Mouse (Mus musculus) lung, adult 18-20 months (tissue): ENCODE measurements around the gene Ankrd55.
A peak's percentile ranks its signal among the peaks of the same experiment; 100 is the strongest.
"Not testable (repeated sequence)": the region's sequence is repeated elsewhere in the genome, so short reads cannot be mapped to it uniquely, and the experiment has no call there.

Experiments
- DNase-seq, 2 experiments: peaks; one replicate each; pipeline ENCODE4 v3.0.0; 2022; ENCODE audit warnings: mixed read lengths in 2 of 2

Gene Ankrd55

GRCm38 (mm10) chr13:112416410-112417162 is 128.3 kb downstream of the Ankrd55 start:
- DNase-seq, result no peak

GRCm38 (mm10) chr13:112417163-112417523 is 128.9 kb downstream of the Ankrd55 start:
- no peak for DNase-seq

- DNase-seq, result no peak
Observed at GRCm38 (mm10) chr13:112417861-112418423, 129.7 kb downstream of the Ankrd55 start.

- no peak for DNase-seq
Observed at GRCm38 (mm10) chr13:112418595-112418994, 130.3 kb downstream of the Ankrd55 start.

GRCm38 (mm10) chr13:112424212-112424611 is 136.0 kb downstream of the Ankrd55 start:
- DNase-seq, result no peak

- peak in 1 of 2 experiments; percentile 1 for DNase-seq
Observed at GRCm38 (mm10) chr13:112424635-112425034, 136.4 kb downstream of the Ankrd55 start.

- no peak for DNase-seq
Observed at GRCm38 (mm10) chr13:112425181-112425654, 137.0 kb downstream of the Ankrd55 start.

GRCm38 (mm10) chr13:112426265-112427135 is 138.2 kb downstream of the Ankrd55 start:
- no peak for DNase-seq

GRCm38 (mm10) chr13:112427136-112427470 is 138.9 kb downstream of the Ankrd55 start:
- DNase-seq, result not testable (repeated sequence)

- no peak for DNase-seq
Observed at GRCm38 (mm10) chr13:112427521-112427920, 139.3 kb downstream of the Ankrd55 start.

GRCm38 (mm10) chr13:112433271-112433670 is 145.0 kb downstream of the Ankrd55 start:
- DNase-seq, result peak in 1 of 2 experiments; percentile 46
